Mouse (Mus musculus) G1E (cell line): ENCODE measurements around the gene Glcci1.

Experiments used
- CTCF ChIP-seq: IDR thresholded peaks from 2 replicates; pipeline ENCODE4 v1.5.1; 2012; ENCODE audit warnings: low read depth, low read length, inconsistent platforms, mixed read lengths
- GATA2 ChIP-seq: IDR thresholded peaks from 2 replicates; pipeline ENCODE4 v1.6.1; 2012; ENCODE audit warnings: low read depth, low read length, inconsistent platforms, borderline replicate concordance
- POLR2AphosphoS5 ChIP-seq: IDR thresholded peaks from 2 replicates; pipeline ENCODE4 v1.6.1; 2012; ENCODE audit warnings: low read depth, low read length, inconsistent platforms; ENCODE audit not compliant: insufficient replicate concordance

GRCm38 (mm10) chr6:8631362-8631761 lies 122.0 kb downstream of the Glcci1 start:
- TF ChIP-seq CTCF, result no peak
- no peak for TF ChIP-seq POLR2AphosphoS5
- TF ChIP-seq GATA2, result no peak
